Mouse (Mus musculus) gastrocnemius, postnatal 10 days (tissue): ENCODE measurements around the gene Pip4k2b. TPM values are rescaled to one million over a fixed set of nuclear protein-coding genes. Genes with fewer than 3 reads are reported as not detected.
"Not testable (repeated sequence)": the region's sequence is repeated elsewhere in the genome, so short reads cannot be mapped to it uniquely, and the experiment has no call there.

Experiments used
- DNase-seq: peaks from one replicate; pipeline ENCODE4 v3.0.0; 2021; ENCODE audit warnings: mixed read lengths
- total RNA-seq, 2 experiments: library from RNA; stranded (reverse); gene quantifications; 2 replicates each; pipeline ENCODE4 v1.2.3; 2021

Gene Pip4k2b
- total RNA-seq, 2 experiments from 2014 or later, result 46.8 to 49.7 TPM

- DNase-seq, result no peak
These were observed 8.8 kb upstream of the Pip4k2b start for GRCm38 (mm10) chr11:97753277-97753676.

GRCm38 (mm10) chr11:97748496-97748895 is 4.0 kb upstream of the Pip4k2b start:
- no peak for DNase-seq

GRCm38 (mm10) chr11:97747773-97748172 is 3.3 kb upstream of the Pip4k2b start:
- peak; percentile 34 for DNase-seq

GRCm38 (mm10) chr11:97745331-97745721 is 822 bp upstream of the Pip4k2b start:
- DNase-seq, result no peak

GRCm38 (mm10) chr11:97744718-97745330 is 320 bp upstream of the Pip4k2b start:
- DNase-seq, result peak; percentile 97

GRCm38 (mm10) chr11:97743423-97743822 is 1.1 kb downstream of the Pip4k2b start:
- DNase-seq, result no peak

GRCm38 (mm10) chr11:97742591-97742990 is 1.9 kb downstream of the Pip4k2b start:
- no peak for DNase-seq

- no peak for DNase-seq
These were observed 2.3 kb downstream of the Pip4k2b start for GRCm38 (mm10) chr11:97742157-97742556.

GRCm38 (mm10) chr11:97740190-97740589 is 4.3 kb downstream of the Pip4k2b start:
- no peak for DNase-seq

GRCm38 (mm10) chr11:97739155-97739554 is 5.3 kb downstream of the Pip4k2b start:
- no peak for DNase-seq

- DNase-seq, result no peak
These were observed 5.8 kb downstream of the Pip4k2b start for GRCm38 (mm10) chr11:97738703-97739102.

GRCm38 (mm10) chr11:97737600-97737999 is 6.9 kb downstream of the Pip4k2b start:
- no peak for DNase-seq

- no peak for DNase-seq
These were observed 7.9 kb downstream of the Pip4k2b start for GRCm38 (mm10) chr11:97736645-97737044.

- not testable (repeated sequence) for DNase-seq
These were observed 9.7 kb downstream of the Pip4k2b start for GRCm38 (mm10) chr11:97734810-97735209.

GRCm38 (mm10) chr11:97733689-97734088 is 10.8 kb downstream of the Pip4k2b start:
- no peak for DNase-seq

- DNase-seq, result no peak
These were observed 15.8 kb downstream of the Pip4k2b start for GRCm38 (mm10) chr11:97728730-97729129.

- DNase-seq, result no peak
These were observed 16.2 kb downstream of the Pip4k2b start for GRCm38 (mm10) chr11:97728311-97728710.

GRCm38 (mm10) chr11:97723709-97724108 is 20.8 kb downstream of the Pip4k2b start:
- no peak for DNase-seq

GRCm38 (mm10) chr11:97721338-97721737 is 23.2 kb downstream of the Pip4k2b start:
- no peak for DNase-seq

GRCm38 (mm10) chr11:97719041-97719440 is 25.5 kb downstream of the Pip4k2b start:
- no peak for DNase-seq

- no peak for DNase-seq
These were observed 26.1 kb downstream of the Pip4k2b start for GRCm38 (mm10) chr11:97718281-97718860.

GRCm38 (mm10) chr11:97717369-97718280 is 26.9 kb downstream of the Pip4k2b start:
- DNase-seq, result no peak

GRCm38 (mm10) chr11:97716021-97716420 is 28.5 kb downstream of the Pip4k2b start:
- no peak for DNase-seq
